Mouse (Mus musculus) bone marrow, adult 2 months (tissue): ENCODE results near the gene Sergef.

Experiments
- CTCF ChIP-seq: fragments of 200-500 bp; IDR thresholded peaks from 2 replicates; pipeline ENCODE4 v1.5.1; 2011; ENCODE audit warnings: low read length, control low read depth; ENCODE audit not compliant: control insufficient read depth, insufficient read depth
- POLR2A ChIP-seq: fragments of 200-500 bp; IDR thresholded peaks from 2 replicates; pipeline ENCODE4 v1.6.1; 2011; ENCODE audit warnings: low read depth, mild to moderate bottlenecking, control low read depth, low read length, borderline replicate concordance; ENCODE audit not compliant: control insufficient read depth

GRCm38 (mm10) chr7:46535429-46535799 is 104.2 kb downstream of the Sergef start:
- TF ChIP-seq CTCF (peak; percentile 14; the same call in 1 of the 2 replicates), POLR2A (no peak)
